Mouse (Mus musculus) MEL (cell line): ENCODE results near the gene Trim65. TPM values are rescaled to one million over a fixed set of nuclear protein-coding genes. Genes with fewer than 3 reads are reported as not detected.
A peak's percentile ranks its signal among the peaks of the same experiment; 100 is the strongest.

Source experiments
- DNase-seq: peaks from one replicate; pipeline ENCODE4 v3.0.0; 2011; ENCODE audit warnings: low read depth, low spot score
- H3K27ac ChIP-seq: 2 replicates; pipeline ENCODE4 v1.5.1; 2012; ENCODE audit warnings: low read depth, mild to moderate bottlenecking, control low read depth, low read length, moderate library complexity; ENCODE audit not compliant: control insufficient read depth
- H3K27me3 ChIP-seq, 2 experiments: fragments of 150-350 bp in 1 of 2; sonication (generic) in 1 of 2; 2 replicates each; pipeline ENCODE4 v1.6.1; 2012; ENCODE audit warnings: low read length in 2 of 2, mild to moderate bottlenecking in 2 of 2, improper control_type of control experiment in 1 of 2, moderate library complexity in 1 of 2; ENCODE audit not compliant: insufficient read depth in 2 of 2, control insufficient read depth in 1 of 2
- H3K36me3 ChIP-seq, 2 experiments: 2 replicates each; pipeline ENCODE4 v1.6.1; 2012 to 2014; ENCODE audit warnings: low read length in 2 of 2, improper control_type of control experiment in 1 of 2, inconsistent platforms in 1 of 2, mild to moderate bottlenecking in 1 of 2; ENCODE audit not compliant: insufficient read depth in 2 of 2, control insufficient read depth in 1 of 2
- H3K4me1 ChIP-seq, 2 experiments: fragments of 150-350 bp in 1 of 2; sonication (generic) in 1 of 2; 2 replicates each; pipeline ENCODE4 v1.6.1; 2012; ENCODE audit warnings: low read length in 2 of 2, improper control_type of control experiment in 1 of 2, mild to moderate bottlenecking in 1 of 2; ENCODE audit not compliant: insufficient read depth in 2 of 2, control insufficient read depth in 1 of 2
- H3K4me3 ChIP-seq, 2 experiments: fragments of 150-350 bp in 1 of 2; sonication (generic) in 1 of 2; 2 replicates each; pipeline ENCODE4 v1.5.1; 2012; ENCODE audit warnings: low read depth in 2 of 2, low read length in 2 of 2, mild to moderate bottlenecking in 2 of 2, moderate library complexity in 2 of 2, control low read depth in 1 of 2, improper control_type of control experiment in 1 of 2; ENCODE audit not compliant: control insufficient read depth in 1 of 2, insufficient read depth in 1 of 2
- H3K79me2 ChIP-seq: 2 replicates; pipeline ENCODE4 v1.6.1; 2012; ENCODE audit warnings: mild to moderate bottlenecking, low read length, moderate library complexity; ENCODE audit not compliant: control insufficient read depth, poor library complexity, insufficient read depth
- H3K9ac ChIP-seq: 2 replicates; pipeline ENCODE4 v1.6.1; 2012; ENCODE audit warnings: low read depth, mild to moderate bottlenecking, control low read depth, low read length, moderate library complexity; ENCODE audit not compliant: control insufficient read depth, poor library complexity, severe bottlenecking
- H3K9me3 ChIP-seq: fragments of 150-350 bp; sonication (generic); replicated peaks from 2 replicates; pipeline ENCODE4 v1.6.1; 2012; ENCODE audit warnings: mild to moderate bottlenecking, low read length, improper control_type of control experiment, moderate library complexity; ENCODE audit not compliant: insufficient read depth
- BHLHE40 ChIP-seq: IDR thresholded peaks from 2 replicates; pipeline ENCODE4 v1.6.1; 2012; ENCODE audit warnings: low read depth, mild to moderate bottlenecking, inconsistent platforms, low read length, improper control_type of control experiment, borderline replicate concordance
- CTCF ChIP-seq, 3 experiments: IDR thresholded peaks in 2 of 3; conservative IDR thresholded peaks in 1 of 3; 2 replicates each; pipeline ENCODE4 v1.5.1; 2011 to 2012; ENCODE audit warnings: low read length in 3 of 3, low read depth in 2 of 3, mild to moderate bottlenecking in 2 of 3, improper control_type of control experiment in 1 of 3, inconsistent platforms in 1 of 3, mixed read lengths in 1 of 3, moderate library complexity in 1 of 3; ENCODE audit not compliant: control insufficient read depth in 1 of 3, insufficient read depth in 1 of 3, poor library complexity in 1 of 3, severe bottlenecking in 1 of 3
- E2F4 ChIP-seq: IDR thresholded peaks from 2 replicates; pipeline ENCODE4 v1.6.1; 2011; ENCODE audit warnings: low read depth, low read length, improper control_type of control experiment, borderline replicate concordance
- ELF1 ChIP-seq: IDR thresholded peaks from 2 replicates; pipeline ENCODE4 v1.6.1; 2014; ENCODE audit warnings: low read depth, mild to moderate bottlenecking, inconsistent platforms, low read length, improper control_type of control experiment, moderate library complexity
- EP300 ChIP-seq, 2 experiments: IDR thresholded peaks; 2 replicates each; pipeline ENCODE4 v1.6.1; 2011; ENCODE audit warnings: improper control_type of control experiment in 2 of 2, low read length in 2 of 2, low read depth in 1 of 2, mild to moderate bottlenecking in 1 of 2
- ETS1 ChIP-seq: IDR thresholded peaks from 2 replicates; pipeline ENCODE4 v1.6.1; 2012; ENCODE audit warnings: low read depth, mild to moderate bottlenecking, inconsistent platforms, low read length, improper control_type of control experiment, moderate library complexity
- GABPA ChIP-seq: IDR thresholded peaks from 2 replicates; pipeline ENCODE4 v1.6.1; 2012; ENCODE audit warnings: low read depth, mild to moderate bottlenecking, inconsistent platforms, low read length, improper control_type of control experiment, moderate library complexity
- GATA1 ChIP-seq: IDR thresholded peaks from 2 replicates; pipeline ENCODE4 v1.6.1; 2011; ENCODE audit warnings: low read depth, low read length, improper control_type of control experiment
- HCFC1 ChIP-seq: IDR thresholded peaks from 2 replicates; pipeline ENCODE4 v1.6.1; 2012; ENCODE audit warnings: low read depth, mild to moderate bottlenecking, inconsistent platforms, low read length, improper control_type of control experiment, moderate library complexity
- KAT2A ChIP-seq: conservative IDR thresholded peaks from 2 replicates; pipeline ENCODE4 v1.6.1; 2012; ENCODE audit warnings: low read depth, low read length, improper control_type of control experiment, inconsistent platforms
- MAFK ChIP-seq: IDR thresholded peaks from 2 replicates; pipeline ENCODE4 v1.6.1; 2011; ENCODE audit warnings: low read depth, mild to moderate bottlenecking, low read length, improper control_type of control experiment, borderline replicate concordance
- MAZ ChIP-seq: IDR thresholded peaks from 2 replicates; pipeline ENCODE4 v1.6.1; 2012; ENCODE audit warnings: low read depth, mild to moderate bottlenecking, inconsistent platforms, low read length, improper control_type of control experiment
- MXI1 ChIP-seq: IDR thresholded peaks from 2 replicates; pipeline ENCODE4 v1.6.1; 2011; ENCODE audit warnings: mild to moderate bottlenecking, low read depth, low read length, improper control_type of control experiment
- MYC ChIP-seq: IDR thresholded peaks from 2 replicates; pipeline ENCODE4 v1.6.1; 2011; ENCODE audit warnings: low read depth, mild to moderate bottlenecking, low read length, improper control_type of control experiment, moderate library complexity
- NELFE ChIP-seq: IDR thresholded peaks from 2 replicates; pipeline ENCODE4 v1.6.1; 2011; ENCODE audit warnings: low read depth, low read length, improper control_type of control experiment
- NRF1 ChIP-seq: IDR thresholded peaks from 2 replicates; pipeline ENCODE4 v1.6.1; 2014; ENCODE audit warnings: low read depth, mild to moderate bottlenecking, inconsistent platforms, low read length, improper control_type of control experiment, moderate library complexity; ENCODE audit not compliant: poor library complexity, insufficient read depth, severe bottlenecking
- POLR2A ChIP-seq, 2 experiments: IDR thresholded peaks; 2 replicates each; pipeline ENCODE4 v1.6.1; 2011 to 2012; ENCODE audit warnings: low read length in 2 of 2, mild to moderate bottlenecking in 2 of 2, control low read depth in 1 of 2, improper control_type of control experiment in 1 of 2, low read depth in 1 of 2, moderate library complexity in 1 of 2; ENCODE audit not compliant: control insufficient read depth in 1 of 2, insufficient read depth in 1 of 2, poor library complexity in 1 of 2
- POLR2AphosphoS2 ChIP-seq: IDR thresholded peaks from 2 replicates; pipeline ENCODE4 v1.6.1; 2011; ENCODE audit warnings: low read length, improper control_type of control experiment
- RAD21 ChIP-seq: IDR thresholded peaks from 2 replicates; pipeline ENCODE4 v1.6.1; 2011; ENCODE audit warnings: mild to moderate bottlenecking, low read depth, low read length, improper control_type of control experiment
- SIN3A ChIP-seq: IDR thresholded peaks from 2 replicates; pipeline ENCODE4 v1.6.1; 2012; ENCODE audit warnings: low read length, improper control_type of control experiment, inconsistent platforms
- TAL1 ChIP-seq: IDR thresholded peaks from 2 replicates; pipeline ENCODE4 v1.6.1; 2012; ENCODE audit warnings: mild to moderate bottlenecking, inconsistent platforms, low read length, moderate library complexity, mixed read lengths
- TBP ChIP-seq: IDR thresholded peaks from 2 replicates; pipeline ENCODE4 v1.8.0; 2011; ENCODE audit warnings: low read depth, low read length, improper control_type of control experiment
- TCF12 ChIP-seq: IDR thresholded peaks from 2 replicates; pipeline ENCODE4 v1.6.1; 2014; ENCODE audit warnings: low read depth, mild to moderate bottlenecking, inconsistent platforms, low read length, improper control_type of control experiment, moderate library complexity
- USF2 ChIP-seq, 2 experiments: IDR thresholded peaks; 2 replicates each; pipeline ENCODE4 v1.6.1; 2011 to 2012; ENCODE audit warnings: improper control_type of control experiment in 2 of 2, low read length in 2 of 2, borderline replicate concordance in 1 of 2, inconsistent platforms in 1 of 2, low read depth in 1 of 2, mild to moderate bottlenecking in 1 of 2; ENCODE audit not compliant: insufficient read depth in 1 of 2
- ZC3H11A ChIP-seq: IDR thresholded peaks from 2 replicates; pipeline ENCODE4 v1.6.1; 2012; ENCODE audit warnings: low read depth, mild to moderate bottlenecking, inconsistent platforms, low read length, improper control_type of control experiment
- ZKSCAN1 ChIP-seq: IDR thresholded peaks from 2 replicates; pipeline ENCODE4 v1.6.1; 2012; ENCODE audit warnings: low read depth, mild to moderate bottlenecking, inconsistent platforms, low read length, improper control_type of control experiment, moderate library complexity
- polyA plus RNA-seq, 2 experiments: library from polyadenylated mRNA; stranded (reverse) in 1 of 2; unstranded in 1 of 2; fragments of >175 nt in 1 of 2; fragments of >200 nt in 1 of 2; gene quantifications; 2 replicates each; pipeline versions ENCODE4 v1.2.1 to v1.2.4; 2012; ENCODE audit warnings: low replicate concordance in 2 of 2, low read depth in 1 of 2; ENCODE audit not compliant: insufficient read length in 2 of 2, insufficient read depth in 1 of 2, missing spikeins in 1 of 2
- total RNA-seq: library from RNA; depleted of rRNA; stranded (reverse); fragments of 300-350 nt; gene quantifications from 2 replicates; pipeline ENCODE4 v1.2.3, GENCODE M21; 2012

Gene Trim65
- total and polyA plus RNA-seq, 3 experiments: 8.8 to 10.7 TPM; not detected in 1

- peaks cover 11% of the 10 kb centered on the region for H3K79me2 ChIP-seq
- no peaks in the 10 kb centered on the region for H3K9me3 ChIP-seq
- H3K4me1 ChIP-seq: peaks cover 6 to 26% of the 10 kb centered on the region in 2 experiments; a peak in 3 of 4 replicates
- H3K27ac ChIP-seq: peak overlapping the region; percentile 20
- H3K4me3 ChIP-seq: no peak overlapping the region
- peaks cover 0 to 18% of the 10 kb centered on the region in 2 experiments; a peak in 2 of 4 replicates for H3K36me3 ChIP-seq
- DNase-seq: peak; percentile 69
- TF ChIP-seq MAFK (peak; percentile 38; the same call in 1 of the 2 replicates), TBP (no peak), GABPA (peak; percentile 82), BHLHE40 (no peak), RAD21 (no peak), E2F4 (no peak), EP300 (IDR thresholded peaks at IDR 0.05; ENCODE audit: low read depth in 1 of 2, low read length in 2 of 2) (peak in 1 of 2 experiments; percentile 11; a peak in 1 of 4 replicates), USF2 (IDR thresholded peaks at IDR 0.05; ENCODE audit: borderline replicate concordance in 1 of 2, insufficient read depth in 1 of 2, low read depth in 1 of 2, low read length in 2 of 2) (no peak), ZKSCAN1 (no peak)
- H3K27me3 ChIP-seq: no peaks in the 10 kb centered on the region
- peak overlapping the region; percentile 1; the same call in 1 of the 2 replicates for H3K9ac ChIP-seq
Observed at GRCm38 (mm10) chr11:116142211-116142991, 11.5 kb upstream of the Trim65 start.

GRCm38 (mm10) chr11:116138468-116139138 is 7.7 kb upstream of the Trim65 start, which contains the start of gene Mrpl38:
TSS of gene Mrpl38 (minus strand) at chr11:116138868.
- Histone ChIP-seq H3K9me3 (no peaks in the 10 kb centered on the region), H3K27me3 (no peaks in the 10 kb centered on the region), H3K9ac (peak within 1 kb of the TSS; percentile 89), H3K27ac (peak within 1 kb of the TSS; percentile 56), H3K4me1 (peaks cover 6 to 32% of the 10 kb centered on the region in 2 experiments; a peak in 3 of 4 replicates), H3K4me3 (peak within 1 kb of the TSS; percentile 88 to 89), H3K36me3 (peaks cover 0 to 17% of the 10 kb centered on the region in 2 experiments; a peak in 2 of 4 replicates), H3K79me2 (peaks cover 19% of the 10 kb centered on the region)
- peak; percentile 99 for DNase-seq
- TF ChIP-seq EP300 (IDR thresholded peaks at IDR 0.05; ENCODE audit: low read depth in 1 of 2, low read length in 2 of 2) (no peak), MYC (peak; percentile 69), RAD21 (peak; percentile 69), BHLHE40 (no peak), CTCF (IDR thresholded peaks at IDR 0.05 in 2 of 3, conservative IDR thresholded peaks at IDR 0.05 in 1 of 3; ENCODE audit: control insufficient read depth in 1 of 3, insufficient read depth in 1 of 3, low read depth in 2 of 3, low read length in 3 of 3, poor library complexity in 1 of 3, severe bottlenecking in 1 of 3) (peak; percentile 85 to 96 (median 95)), NELFE (peak; percentile 88), NRF1 (no peak), HCFC1 (peak; percentile 87), ELF1 (peak; percentile 86), E2F4 (0 out of 2 replicates have a peak, but pooled peaks have one; percentile 68), MXI1 (peak; percentile 100), GATA1 (peak; percentile 29; the same call in 1 of the 2 replicates), USF2 (IDR thresholded peaks at IDR 0.05; ENCODE audit: borderline replicate concordance in 1 of 2, insufficient read depth in 1 of 2, low read depth in 1 of 2, low read length in 2 of 2) (no peak), MAZ (peak; percentile 54; the same call in 1 of the 2 replicates), ZC3H11A (peak; percentile 63), KAT2A (peak; percentile 51; the same call in 1 of the 2 replicates), TAL1 (no peak), GABPA (no peak), ETS1 (peak; percentile 76; the same call in 1 of the 2 replicates), ZKSCAN1 (no peak), SIN3A (peak; percentile 97), TCF12 (peak; percentile 76), POLR2A (IDR thresholded peaks at IDR 0.05; ENCODE audit: control insufficient read depth in 1 of 2, insufficient read depth in 1 of 2, low read depth in 1 of 2, low read length in 2 of 2, poor library complexity in 1 of 2) (peak; percentile 83 to 88), POLR2AphosphoS2 (peak; percentile 76)
